In the genomic region with DNA sequence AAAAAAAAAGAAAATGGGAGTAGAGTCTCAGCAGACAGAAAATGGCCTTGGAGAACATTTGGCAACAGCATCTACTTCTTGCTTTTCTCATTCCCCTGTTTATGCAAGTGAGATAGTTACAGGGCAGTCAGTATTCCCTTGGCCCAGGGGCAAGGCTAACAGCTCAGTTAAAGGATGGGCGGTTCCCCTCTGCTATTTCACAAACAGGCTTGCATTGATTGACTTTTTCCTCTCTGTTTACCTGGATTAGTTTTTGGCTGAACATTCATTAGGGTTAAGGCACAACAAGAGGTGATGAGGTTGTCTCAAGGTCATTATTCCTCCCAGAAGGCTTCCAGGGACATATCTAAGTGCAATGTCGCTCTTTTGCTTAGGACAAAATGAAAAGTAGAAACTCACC, we compare ENCODE assay signal across 20 mouse cellular contexts.
DNase-seq lines count a peak whose midpoint lies in the region; ATAC-seq and TF ChIP-seq lines count a peak whose summit lies in the region.
"Had no signal": no experiment of that assay in that cellular context is flagged by ENCODE, and none has a peak within 500 bp of the region (broad histone marks: within the 10 kb centered on the region; RNA-seq: fewer than 3 reads in every experiment).

No protein-coding gene starts in this region.

- TF ChIP-seq POLR2A in lung, adult 2 months (IDR thresholded peaks at IDR 0.05; ENCODE audit: borderline replicate concordance, extremely low read depth, low read depth, low read length): no peak

- no peaks in the 10 kb centered on the region for H3K9me3 ChIP-seq in lung, embryonic 15.5 days
- H3K9me3 ChIP-seq in liver, postnatal 0 days (ENCODE audit: low read length): no peaks in the 10 kb centered on the region
- H3K9me3 ChIP-seq: forebrain, embryonic 13.5 days; heart, embryonic 12.5 days; hindbrain, embryonic 13.5 days; limb, embryonic 12.5 days; midbrain, embryonic 13.5 days had no signal

- DNase-seq in heart, adult 11 months: peak; percentile 94
- no peak for DNase-seq in heart, postnatal 4 days
- DNase-seq in kidney, adult 9 months: peak; percentile 82
- DNase-seq in kidney, postnatal 14 days: no peak
- DNase-seq in lung, adult 2 months: no peak
- no peak for DNase-seq in liver, postnatal 0 days
- DNase-seq in ovary, adult 18-20 months (ENCODE audit: low spot score): no peak
- DNase-seq: B cell, adult 2 months; cerebellum, adult 8-10 months; heart, postnatal 14 days; kidney, adult 18-20 months; lung, adult 18-20 months; right cerebral cortex, postnatal 14 days had no signal

- peak; percentile 81 for TF ChIP-seq EP300 in liver, postnatal 0 days (IDR thresholded peaks at IDR 0.05; ENCODE audit: low read depth)

- no peak overlapping the region for H3K4me2 ChIP-seq in lung, embryonic 15.5 days
- H3K4me2 ChIP-seq in liver, postnatal 0 days (ENCODE audit: low read depth, low read length): no peak overlapping the region
- H3K4me2 ChIP-seq: forebrain, embryonic 13.5 days; heart, embryonic 12.5 days; hindbrain, embryonic 13.5 days; limb, embryonic 12.5 days; midbrain, embryonic 13.5 days had no signal

- 77% methylated on average over 2 of the region's 2 CpGs for WGBS in lung, embryonic 15.5 days
- 52% methylated on average over 2 of the region's 2 CpGs for WGBS in lung, adult 2 months
- WGBS in liver, postnatal 0 days (ENCODE audit: insufficient replicate concordance): 69% methylated on average over 2 of the region's 2 CpGs

- H3K4me1 ChIP-seq in lung, embryonic 15.5 days: peaks cover 56% of the 10 kb centered on the region
- H3K4me1 ChIP-seq in lung, adult 2 months (ENCODE audit: control insufficient read depth, insufficient read depth, low read length): peaks cover 41% of the 10 kb centered on the region
- peaks cover 16% of the 10 kb centered on the region for H3K4me1 ChIP-seq in liver, postnatal 0 days (ENCODE audit: insufficient read depth)

- H3K36me3 ChIP-seq in lung, embryonic 15.5 days: no peaks in the 10 kb centered on the region
- no peaks in the 10 kb centered on the region for H3K36me3 ChIP-seq in liver, postnatal 0 days (replicated peaks; ENCODE audit: insufficient read depth, low read length)
- H3K36me3 ChIP-seq: hindbrain, embryonic 13.5 days; limb, embryonic 12.5 days; midbrain, embryonic 13.5 days had no signal

- 0 out of 2 replicates have a peak overlapping the region, but pooled peaks have one; percentile 9 for H3K27ac ChIP-seq in lung, embryonic 15.5 days
- H3K27ac ChIP-seq in liver, postnatal 0 days (ENCODE audit: low read depth): peak overlapping the region; percentile 82
- H3K27ac ChIP-seq: forebrain, embryonic 13.5 days; hindbrain, embryonic 13.5 days; limb, embryonic 12.5 days; midbrain, embryonic 13.5 days had no signal

- H3K9ac ChIP-seq in lung, embryonic 15.5 days: no peak overlapping the region
- no peak overlapping the region for H3K9ac ChIP-seq in liver, postnatal 0 days (replicated peaks)
- H3K9ac ChIP-seq: forebrain, embryonic 13.5 days; heart, embryonic 12.5 days; hindbrain, embryonic 13.5 days; limb, embryonic 12.5 days; midbrain, embryonic 13.5 days had no signal

- TF ChIP-seq CTCF in lung, adult 2 months (IDR thresholded peaks at IDR 0.05; ENCODE audit: insufficient read depth, low read length): no peak
- no peak for TF ChIP-seq CTCF in liver, postnatal 0 days (IDR thresholded peaks at IDR 0.05; ENCODE audit: low read depth)

- H3K27me3 ChIP-seq in lung, embryonic 15.5 days: no peaks in the 10 kb centered on the region
- no peaks in the 10 kb centered on the region for H3K27me3 ChIP-seq in liver, postnatal 0 days (ENCODE audit: insufficient read depth, low read length)
- H3K27me3 ChIP-seq: CH12.LX; forebrain, embryonic 13.5 days; heart, embryonic 12.5 days; hindbrain, embryonic 13.5 days; limb, embryonic 12.5 days; midbrain, embryonic 13.5 days had no signal

- no peak overlapping the region for H3K4me3 ChIP-seq in lung, embryonic 15.5 days
- no peak overlapping the region for H3K4me3 ChIP-seq in lung, adult 2 months (replicated peaks; ENCODE audit: extremely low read depth, low read depth, low read length)
- no peak overlapping the region for H3K4me3 ChIP-seq in liver, postnatal 0 days (ENCODE audit: low read depth, low read length)
- H3K4me3 ChIP-seq: forebrain, embryonic 13.5 days; heart, embryonic 12.5 days; hindbrain, embryonic 13.5 days; limb, embryonic 12.5 days; midbrain, embryonic 13.5 days had no signal

- ATAC-seq in lung, embryonic 15.5 days (ENCODE audit: borderline replicate concordance, extremely low read depth, low FRiP score, low TSS enrichment): no peak
- peak; percentile 92 for ATAC-seq in liver, postnatal 0 days
- ATAC-seq: forebrain, embryonic 13.5 days; midbrain, embryonic 13.5 days had no signal

Comparison
In these comparisons a context has a peak if more than half of its experiments do, and no peak if none do; other contexts are left out.
1. DNase-seq: peak in heart, adult 11 months (single experiment) and kidney, adult 9 months (single experiment); none in heart, postnatal 4 days (single experiment), kidney, postnatal 14 days (single experiment), lung, adult 2 months (single experiment), liver, postnatal 0 days (single experiment) and ovary, adult 18-20 months (single experiment).